Mouse (Mus musculus) lung, embryonic 16.5 days (tissue): ENCODE measurements around the gene Pklr. TPM values are rescaled to one million over a fixed set of nuclear protein-coding genes. Genes with fewer than 3 reads are reported as not detected.
A peak's percentile ranks its signal among the peaks of the same experiment; 100 is the strongest.

Source experiments
- ATAC-seq: fragments of 200-750 bp; cut with Nextera tagmentation; 2 replicates; pipeline ENCODE4 v1.8.0; 2017; ENCODE audit warnings: low read depth, mild to moderate bottlenecking, moderate library complexity
- H3K27ac ChIP-seq: fragments of 300-500 bp; sonication (generic); 2 replicates; pipeline ENCODE4 v1.5.1; 2014; ENCODE audit warnings: mild to moderate bottlenecking, control low read depth, low read length
- H3K27me3 ChIP-seq: fragments of 300-500 bp; sonication (generic); 2 replicates; pipeline ENCODE4 v1.6.1; 2014; ENCODE audit warnings: low read depth, low read length, mixed read lengths; ENCODE audit not compliant: control insufficient read depth, insufficient read depth
- H3K36me3 ChIP-seq: fragments of 300-500 bp; sonication (generic); 2 replicates; pipeline ENCODE4 v1.6.1; 2014; ENCODE audit warnings: low read length; ENCODE audit not compliant: control insufficient read depth, insufficient read depth
- H3K4me1 ChIP-seq: fragments of 300-500 bp; sonication (generic); replicated peaks from 2 replicates; pipeline ENCODE4 v1.6.1; 2014; ENCODE audit warnings: low read length, mixed read lengths; ENCODE audit not compliant: control insufficient read depth, insufficient read depth
- H3K4me2 ChIP-seq: fragments of 300-500 bp; sonication (generic); 2 replicates; pipeline ENCODE4 v1.6.1; 2014; ENCODE audit warnings: low read depth, low read length, control low read depth
- H3K4me3 ChIP-seq: fragments of 300-500 bp; sonication (generic); 2 replicates; pipeline ENCODE4 v1.5.1; 2014; ENCODE audit warnings: mild to moderate bottlenecking, low read length, control low read depth
- H3K9ac ChIP-seq: fragments of 300-500 bp; sonication (generic); 2 replicates; pipeline ENCODE4 v1.6.1; 2014; ENCODE audit warnings: low read length, control low read depth
- H3K9me3 ChIP-seq: fragments of 300-500 bp; sonication (generic); 2 replicates; pipeline ENCODE4 v1.6.1; 2016; ENCODE audit warnings: low read length; ENCODE audit not compliant: control insufficient read depth
- WGBS: fragments of 180-500 bp; shearing (Covaris S2); extraction: QIAGEN DNeasy Blood & Tissue Kit; methylation state at CpG from one replicate; pipeline ENCODE4 v1.1.7; 2014; 5-methylcytosine and 5-hydroxymethylcytosine counted together
- polyA plus RNA-seq: library from polyadenylated mRNA; unstranded; fragments of >200 nt; fragmentation: Nextera tagmentation; extraction: Ambion mirVana; gene quantifications from 2 replicates; pipeline ENCODE4 v1.2.1, GENCODE M21; 2015

The Pklr gene
- 0.18 and 1.3 TPM in 2 replicates for polyA plus RNA-seq

GRCm38 (mm10) chr3:89135958-89136357 lies at the start of gene Pklr:
Gene Pklr (plus strand): TSS chr3:89136142.
- Histone ChIP-seq H3K9me3 (no peaks in the 10 kb centered on the region), H3K9ac (no peak within 1 kb of the TSS), H3K27ac (no peak within 1 kb of the TSS), H3K27me3 (no peaks in the 10 kb centered on the region), H3K4me2 (no peak within 1 kb of the TSS), H3K4me3 (no peak within 1 kb of the TSS), H3K36me3 (no peaks in the 10 kb centered on the region), H3K4me1 (0 out of 2 replicates have a peak, but pooled peaks cover 3% of the 10 kb centered on the region)
- ATAC-seq, result no peak
- 59% methylated on average over 3 of the region's 3 CpGs for WGBS

- ATAC-seq, result no peak
- Histone ChIP-seq H3K27ac (peak overlapping the region; percentile 47; the same call in 1 of the 2 replicates), H3K4me1 (peaks cover 18% of the 10 kb centered on the region), H3K9ac (peak overlapping the region; percentile 55), H3K9me3 (no peaks in the 10 kb centered on the region), H3K27me3 (peaks cover 12% of the 10 kb centered on the region), H3K4me3 (peak overlapping the region; percentile 26; the same call in 1 of the 2 replicates), H3K4me2 (peak overlapping the region; percentile 54), H3K36me3 (peaks cover 2% of the 10 kb centered on the region; the same call in 1 of the 2 replicates)
- 18% methylated on average over 20 of the region's 21 CpGs for WGBS
Measured at GRCm38 (mm10) chr3:89087338-89088110, 48.4 kb upstream of the Pklr start.

- peaks cover 18% of the 10 kb centered on the region for H3K4me1 ChIP-seq
- H3K36me3 ChIP-seq, result peaks cover 2% of the 10 kb centered on the region; the same call in 1 of the 2 replicates
- no peak for ATAC-seq
- peak overlapping the region; percentile 75 for H3K4me3 ChIP-seq
- WGBS, result 37% methylated on average over 14 of the region's 14 CpGs
- H3K9me3 ChIP-seq, result no peaks in the 10 kb centered on the region
- peaks cover 16% of the 10 kb centered on the region for H3K27me3 ChIP-seq
- H3K9ac ChIP-seq, result peak overlapping the region; percentile 70
- peak overlapping the region; percentile 99 for H3K4me2 ChIP-seq
- no peak overlapping the region for H3K27ac ChIP-seq
Measured at GRCm38 (mm10) chr3:89088974-89089373, 47.0 kb upstream of the Pklr start.

- Histone ChIP-seq H3K36me3 (peaks cover 4% of the 10 kb centered on the region), H3K9ac (peak overlapping the region; percentile 79), H3K4me3 (peak overlapping the region; percentile 75), H3K4me2 (peak overlapping the region; percentile 99), H3K9me3 (no peaks in the 10 kb centered on the region), H3K27ac (peak overlapping the region; percentile 86), H3K4me1 (peaks cover 18% of the 10 kb centered on the region), H3K27me3 (peaks cover 16% of the 10 kb centered on the region)
- ATAC-seq, result peak; percentile 79
- WGBS, result under 1% methylated on average over 39 of the region's 40 CpGs
Measured at GRCm38 (mm10) chr3:89089882-89090591, 45.9 kb upstream of the Pklr start.

GRCm38 (mm10) chr3:89090694-89091655 lies 45.0 kb upstream of the Pklr start:
- peaks cover 16% of the 10 kb centered on the region for H3K27me3 ChIP-seq
- H3K36me3 ChIP-seq, result peaks cover 8% of the 10 kb centered on the region
- no peaks in the 10 kb centered on the region for H3K9me3 ChIP-seq
- peak overlapping the region; percentile 75 for H3K4me3 ChIP-seq
- peak overlapping the region; percentile 99 for H3K4me2 ChIP-seq
- H3K9ac ChIP-seq, result peak overlapping the region; percentile 79
- peaks cover 18% of the 10 kb centered on the region for H3K4me1 ChIP-seq
- under 1% methylated on average over 65 of the region's 74 CpGs for WGBS
- peak overlapping the region; percentile 86 for H3K27ac ChIP-seq
- peak; percentile 68 for ATAC-seq

- no peak overlapping the region for H3K27ac ChIP-seq
- peak overlapping the region; percentile 99 for H3K4me2 ChIP-seq
- 11% methylated on average over 20 of the region's 20 CpGs for WGBS
- H3K36me3 ChIP-seq, result peaks cover 8% of the 10 kb centered on the region
- no peak for ATAC-seq
- H3K4me1 ChIP-seq, result peaks cover 18% of the 10 kb centered on the region
- no peaks in the 10 kb centered on the region for H3K9me3 ChIP-seq
- peak overlapping the region; percentile 75 for H3K4me3 ChIP-seq
- peaks cover 16% of the 10 kb centered on the region for H3K27me3 ChIP-seq
- peak overlapping the region; percentile 79; the same call in 1 of the 2 replicates for H3K9ac ChIP-seq
Measured at GRCm38 (mm10) chr3:89091811-89092508, 44.0 kb upstream of the Pklr start.

GRCm38 (mm10) chr3:89092509-89093090 lies 43.3 kb upstream of the Pklr start:
- Histone ChIP-seq H3K9ac (peak overlapping the region; percentile 11; the same call in 1 of the 2 replicates), H3K4me3 (peak overlapping the region; percentile 34), H3K36me3 (peaks cover 9% of the 10 kb centered on the region), H3K9me3 (no peaks in the 10 kb centered on the region), H3K4me2 (peak overlapping the region; percentile 50), H3K27me3 (peaks cover 16% of the 10 kb centered on the region), H3K27ac (no peak overlapping the region), H3K4me1 (peaks cover 17% of the 10 kb centered on the region)
- whole genome bisulfite sequencing, result 29% methylated on average over 11 of the region's 11 CpGs
- no peak for ATAC-seq

- peak within 1 kb of the TSS; percentile 50 for H3K4me2 ChIP-seq
- peak; percentile 71 for ATAC-seq
- peaks cover 11% of the 10 kb centered on the region for H3K36me3 ChIP-seq
- no peak within 1 kb of the TSS for H3K27ac ChIP-seq
- WGBS, result under 1% methylated on average over 18 of the region's 18 CpGs
- peak within 1 kb of the TSS; percentile 34 for H3K4me3 ChIP-seq
- peaks cover 16% of the 10 kb centered on the region for H3K27me3 ChIP-seq
- H3K4me1 ChIP-seq, result peaks cover 13% of the 10 kb centered on the region
- H3K9ac ChIP-seq, result peak within 1 kb of the TSS; percentile 11; the same call in 1 of the 2 replicates
- no peaks in the 10 kb centered on the region for H3K9me3 ChIP-seq
Measured at GRCm38 (mm10) chr3:89093175-89093574, 42.8 kb upstream of the Pklr start, which contains the start of gene Rusc1. Gene Rusc1 (minus strand): TSS chr3:89093311.
